Mouse (Mus musculus): ENCODE measurements around the gene Notch4. TPM values are rescaled to one million over a fixed set of nuclear protein-coding genes. Genes with fewer than 3 reads are reported as not detected.

Gene Notch4
- total and polyA plus RNA-seq, 3 experiments, result 0.25 TPM; not detected in 2

DNA sequence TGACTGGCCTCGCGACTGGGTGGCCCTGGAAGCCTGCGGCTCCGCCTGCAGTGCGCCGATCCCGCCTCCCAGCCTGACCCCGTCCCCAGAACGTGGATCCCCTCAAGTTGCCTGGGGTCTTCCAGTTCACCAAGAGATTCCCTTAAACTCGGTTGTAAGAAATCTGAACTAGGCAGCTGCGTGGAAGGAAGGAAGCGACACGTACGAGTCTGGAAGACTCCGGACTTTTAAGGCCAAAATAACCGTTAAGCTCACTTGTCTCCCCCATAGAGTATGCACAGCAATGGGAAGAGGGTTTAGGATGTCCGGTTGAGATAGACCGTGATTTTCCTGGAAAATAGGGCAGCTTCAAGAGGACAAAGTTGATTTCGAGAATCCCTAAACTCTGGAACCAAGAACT lies 23.7 kb downstream of the Notch4 start:
- Histone ChIP-seq H3K27me3 (replicated peaks) (peaks cover 2% of the 10 kb centered on the region), H3K36me3 (replicated peaks in 1 of 2; ENCODE audit: control insufficient read depth in 1 of 2, insufficient read depth in 1 of 2, low read length in 1 of 2) (no peaks in the 10 kb centered on the region), H3K4me2 (ENCODE audit: insufficient read depth, low read depth, poor library complexity, severe bottlenecking) (peak overlapping the region; percentile 89), H3K79me2 (replicated peaks; ENCODE audit: control insufficient read depth, extremely low read depth, insufficient read depth, poor library complexity, severe bottlenecking) (no peaks in the 10 kb centered on the region; the same call in 1 of the 2 replicates), H3K4me1 (ENCODE audit: control insufficient read depth in 1 of 2, insufficient read depth in 2 of 2) (peaks cover 3 to 31% of the 10 kb centered on the region in 2 experiments; a peak in 2 of 4 replicates), H3K4me3 (replicated peaks in 1 of 3; ENCODE audit: low read depth in 2 of 3, low read length in 2 of 3, poor library complexity in 1 of 3) (peak overlapping the region; percentile 74 to 88 (median 82)), H3K27ac (ENCODE audit: insufficient read depth, low read depth) (no peak overlapping the region), H3K9ac (ENCODE audit: insufficient read depth, low read depth) (peak overlapping the region; percentile 65), H3K9me3 (replicated peaks; ENCODE audit: low read length) (no peaks in the 10 kb centered on the region)
- TF ChIP-seq POLR2AphosphoS2 (IDR thresholded peaks at IDR 0.05; ENCODE audit: low read depth, low read length) (0 out of 2 replicates have a peak, but pooled peaks have one; percentile 19), E2F4 (IDR thresholded peaks at IDR 0.05; ENCODE audit: insufficient replicate concordance, low read depth, low read length) (no peak), SIN3A (IDR thresholded peaks at IDR 0.05; ENCODE audit: low read length) (peak; percentile 53; the same call in 1 of the 2 replicates)
- in situ Hi-C loops (cut with MboI; ENCODE audit: low pct_ligation_motif_present, low pct_unique_long_range_greater_than_20kb, low sequenced_read_pairs), result no loop called here
- dilution Hi-C loops (cut with MboI; ENCODE audit: extremely low pct_ligation_motif_present, extremely low pct_unique_long_range_greater_than_20kb, low sequenced_read_pairs), result no loop called here
- no peak for DNase-seq (ENCODE audit: extremely low read depth)

DNA sequence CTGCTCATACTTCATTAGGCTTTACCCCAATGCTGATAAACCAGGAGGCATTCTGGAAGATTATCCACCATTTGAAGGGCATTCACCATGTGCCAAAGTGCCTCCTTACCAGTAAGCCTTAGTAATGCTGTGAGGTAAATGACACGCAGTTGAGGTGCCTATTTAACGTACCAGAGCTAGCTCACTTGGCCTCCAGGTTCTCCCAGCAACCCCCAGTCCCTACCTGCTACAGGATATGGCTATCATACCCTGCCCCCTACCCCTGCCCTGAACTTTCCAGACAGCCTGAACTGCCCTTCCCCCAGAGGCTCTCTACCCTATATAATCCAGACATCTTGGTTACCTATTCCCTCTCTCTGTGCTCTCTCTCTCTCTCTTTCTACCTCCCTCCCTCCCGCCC lies 24.7 kb downstream of the Notch4 start:
- H3K4me3 ChIP-seq (replicated peaks in 1 of 3; ENCODE audit: low read depth in 2 of 3, low read length in 2 of 3, poor library complexity in 1 of 3), result peak overlapping the region; percentile 30 to 88 (median 82)
- no peaks in the 10 kb centered on the region for H3K9me3 ChIP-seq (replicated peaks; ENCODE audit: low read length)
- in situ Hi-C loops (cut with MboI; ENCODE audit: low pct_ligation_motif_present, low pct_unique_long_range_greater_than_20kb, low sequenced_read_pairs) (no loop called here), dilution Hi-C loops (cut with MboI; ENCODE audit: extremely low pct_ligation_motif_present, extremely low pct_unique_long_range_greater_than_20kb, low sequenced_read_pairs) (no loop called here)
- DNase-seq (ENCODE audit: extremely low read depth), result peak; percentile 31
- no peaks in the 10 kb centered on the region for H3K27me3 ChIP-seq (replicated peaks)
- peak overlapping the region; percentile 67 for H3K9ac ChIP-seq (ENCODE audit: insufficient read depth, low read depth)
- TF ChIP-seq POLR2AphosphoS2 (IDR thresholded peaks at IDR 0.05; ENCODE audit: low read depth, low read length), result no peak
- TF ChIP-seq CHD1 (IDR thresholded peaks at IDR 0.05; ENCODE audit: low read depth, low read length), result no peak
- no peak for TF ChIP-seq MEF2A (IDR thresholded peaks at IDR 0.05; ENCODE audit: borderline replicate concordance, low read depth, low read length)
- no peak for TF ChIP-seq MAFK (IDR thresholded peaks at IDR 0.05; ENCODE audit: insufficient replicate concordance, low read length)
- TF ChIP-seq USF2 (conservative IDR thresholded peaks at IDR 0.05; ENCODE audit: low read depth, low read length), result no peak
- TF ChIP-seq CTCF (conservative IDR thresholded peaks at IDR 0.05 in 1 of 2, IDR thresholded peaks at IDR 0.05 in 1 of 2; ENCODE audit: low read depth in 2 of 2, low read length in 2 of 2), result no peak
- TF ChIP-seq EP300 (IDR thresholded peaks at IDR 0.05; ENCODE audit: low read length), result no peak
- TF ChIP-seq HCFC1 (IDR thresholded peaks at IDR 0.05; ENCODE audit: low read depth, low read length), result no peak
- TF ChIP-seq ZNF384 (IDR thresholded peaks at IDR 0.05; ENCODE audit: low read depth, low read length), result no peak
- no peak for TF ChIP-seq SMC3 (IDR thresholded peaks at IDR 0.05; ENCODE audit: low read depth, low read length)
- no peak for TF ChIP-seq TCF12 (IDR thresholded peaks at IDR 0.05; ENCODE audit: low read depth, low read length)
- TF ChIP-seq MXI1 (IDR thresholded peaks at IDR 0.05; ENCODE audit: low read depth, low read length), result no peak
- no peak for TF ChIP-seq KAT2A (IDR thresholded peaks at IDR 0.05; ENCODE audit: insufficient replicate concordance, low read length)
- H3K4me1 ChIP-seq (ENCODE audit: control insufficient read depth in 1 of 2, insufficient read depth in 2 of 2), result peaks cover 8 to 40% of the 10 kb centered on the region in 2 experiments; a peak in 2 of 4 replicates
- 0 out of 2 replicates have a peak overlapping the region, but pooled peaks have one; percentile 22 for H3K27ac ChIP-seq (ENCODE audit: insufficient read depth, low read depth)
- H3K4me2 ChIP-seq (ENCODE audit: insufficient read depth, low read depth, poor library complexity, severe bottlenecking), result peak overlapping the region; percentile 73
- H3K36me3 ChIP-seq (replicated peaks in 1 of 2; ENCODE audit: control insufficient read depth in 1 of 2, insufficient read depth in 1 of 2, low read length in 1 of 2), result peaks cover 1 to 6% of the 10 kb centered on the region in 2 experiments
- no peaks in the 10 kb centered on the region; the same call in 1 of the 2 replicates for H3K79me2 ChIP-seq (replicated peaks; ENCODE audit: control insufficient read depth, extremely low read depth, insufficient read depth, poor library complexity, severe bottlenecking)
